Mouse (Mus musculus) midbrain, postnatal 0 days (tissue): ENCODE data around the gene Fbxl17. TPM values are rescaled to one million over a fixed set of nuclear protein-coding genes. Genes with fewer than 3 reads are reported as not detected.

ENCODE experiments used
- ATAC-seq: fragments of 200-750 bp; cut with Nextera tagmentation; 2 replicates; pipeline ENCODE4 v1.8.0; 2017; ENCODE audit warnings: moderate number of reproducible peaks, mild to moderate bottlenecking, moderate TSS enrichment, moderate library complexity; ENCODE audit not compliant: low FRiP score
- DNase-seq: peaks from one replicate; pipeline ENCODE4 v3.0.0-alpha.2; 2015; ENCODE audit warnings: low spot score
- H3K27ac ChIP-seq: fragments of 300-500 bp; sonication (generic); 2 replicates; pipeline ENCODE4 v1.5.1; 2014; ENCODE audit warnings: low read depth, mild to moderate bottlenecking, low read length, mixed read lengths
- H3K27me3 ChIP-seq: fragments of 300-500 bp; sonication (generic); 2 replicates; pipeline ENCODE4 v1.6.1; 2014; ENCODE audit warnings: low read length, control low read depth, mixed read lengths; ENCODE audit not compliant: insufficient read depth
- H3K36me3 ChIP-seq: fragments of 300-500 bp; sonication (generic); 2 replicates; pipeline ENCODE4 v1.6.1; 2014; ENCODE audit warnings: low read length, control low read depth, mixed read lengths; ENCODE audit not compliant: insufficient read depth
- H3K4me1 ChIP-seq: fragments of 300-500 bp; sonication (generic); 2 replicates; pipeline ENCODE4 v1.6.1; 2014; ENCODE audit warnings: mild to moderate bottlenecking, control low read depth, antibody characterized with exemption, low read length, mixed read lengths; ENCODE audit not compliant: insufficient read depth
- H3K4me2 ChIP-seq: fragments of 300-500 bp; sonication (generic); 2 replicates; pipeline ENCODE4 v1.6.1; 2014; ENCODE audit warnings: low read depth, mild to moderate bottlenecking, low read length, mixed read lengths; ENCODE audit not compliant: poor library complexity, severe bottlenecking
- H3K4me3 ChIP-seq: fragments of 300-500 bp; sonication (generic); 2 replicates; pipeline ENCODE4 v1.5.1; 2014; ENCODE audit warnings: low read depth, mild to moderate bottlenecking, low read length, moderate library complexity
- H3K9ac ChIP-seq: fragments of 300-500 bp; sonication (generic); replicated peaks from 2 replicates; pipeline ENCODE4 v1.6.1; 2014; ENCODE audit warnings: mild to moderate bottlenecking, low read length, moderate library complexity, mixed read lengths; ENCODE audit not compliant: poor library complexity, severe bottlenecking
- H3K9me3 ChIP-seq: fragments of 300-500 bp; sonication (generic); 2 replicates; pipeline ENCODE4 v1.6.1; 2016; ENCODE audit warnings: low read length, control low read depth
- CTCF ChIP-seq: IDR thresholded peaks from 2 replicates; pipeline ENCODE4 v1.5.1; 2016; ENCODE audit warnings: antibody characterized with exemption, mild to moderate bottlenecking
- WGBS: fragments of 180-500 bp; shearing (Covaris S2); extraction: QIAGEN DNeasy Blood & Tissue Kit; methylation state at CpG from one replicate; pipeline ENCODE4 v1.1.7; 2014; 5-methylcytosine and 5-hydroxymethylcytosine counted together
- polyA plus RNA-seq: library from polyadenylated mRNA; unstranded; fragments of >200 nt; fragmentation: Nextera tagmentation; extraction: Ambion mirVana; gene quantifications from 2 replicates; pipeline ENCODE4 v1.2.1, GENCODE M21; 2015
- total RNA-seq: library from RNA; depleted of rRNA; stranded (reverse); fragments of >200 nt; gene quantifications from 2 replicates; pipeline ENCODE4 v1.2.3, GENCODE M21; 2014

Fbxl17 gene
- total and polyA plus RNA-seq, 2 experiments from 2014 or later = 16.6 to 39.2 TPM

DNA sequence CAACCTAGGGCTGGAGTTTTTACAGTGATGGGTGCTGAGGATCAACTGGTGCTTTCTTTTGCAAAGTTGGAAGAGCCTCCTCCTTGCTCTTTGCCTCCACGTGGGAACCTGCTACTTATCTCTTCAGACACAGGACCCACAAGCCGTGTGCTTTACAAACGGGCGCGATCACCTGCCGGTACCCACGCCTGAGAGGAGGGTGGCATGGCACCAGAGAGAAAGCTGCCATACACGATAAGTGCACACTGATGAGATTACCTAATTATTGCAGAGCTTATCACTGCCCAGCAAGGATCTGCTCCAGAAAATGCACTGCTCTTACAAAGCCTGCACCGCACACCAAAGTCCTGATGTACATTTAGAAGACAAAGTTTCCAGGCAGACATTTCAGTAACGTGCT, 187.5 kb downstream of the Fbxl17 start:
- WGBS = 80% methylated on average over 10 of the region's 10 CpGs
- TF ChIP-seq CTCF = no peak
- no peaks in the 10 kb centered on the region for H3K4me1 ChIP-seq
- H3K27me3 ChIP-seq = no peaks in the 10 kb centered on the region
- H3K27ac ChIP-seq = no peak overlapping the region
- H3K36me3 ChIP-seq = no peaks in the 10 kb centered on the region
- H3K9ac ChIP-seq = no peak overlapping the region
- no peak for DNase-seq
- H3K4me2 ChIP-seq = no peak overlapping the region
- no peak overlapping the region for H3K4me3 ChIP-seq
- H3K9me3 ChIP-seq = no peaks in the 10 kb centered on the region
- no peak for ATAC-seq

DNA sequence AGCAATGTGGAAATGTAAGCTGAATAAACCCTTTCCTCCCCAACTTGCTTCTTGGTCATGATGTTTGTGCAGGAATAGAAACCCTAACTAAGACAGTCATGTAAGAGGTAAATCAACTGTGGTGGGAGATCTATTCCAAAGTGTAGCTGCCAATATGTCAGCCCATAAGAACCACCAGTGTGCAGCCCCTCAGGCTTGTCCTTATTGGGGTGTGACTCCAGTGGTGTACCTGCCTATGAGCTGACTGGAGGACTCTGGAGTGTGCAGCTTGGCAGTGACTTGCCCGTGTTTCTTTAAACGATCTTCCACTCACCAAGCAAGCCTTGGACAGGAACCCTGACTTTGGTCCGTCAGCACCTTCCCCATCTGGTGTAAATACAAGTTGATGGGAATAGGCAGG, 188.2 kb downstream of the Fbxl17 start:
- TF ChIP-seq CTCF = no peak
- ATAC-seq (no peak), DNase-seq (no peak)
- no peak overlapping the region for H3K4me2 ChIP-seq
- no peak overlapping the region for H3K4me3 ChIP-seq
- no peaks in the 10 kb centered on the region for H3K27me3 ChIP-seq
- H3K36me3 ChIP-seq = no peaks in the 10 kb centered on the region
- no peak overlapping the region for H3K27ac ChIP-seq
- no peaks in the 10 kb centered on the region for H3K4me1 ChIP-seq
- WGBS = 92% methylated on average over 3 of the region's 3 CpGs
- H3K9me3 ChIP-seq = no peaks in the 10 kb centered on the region
- no peak overlapping the region for H3K9ac ChIP-seq

DNA sequence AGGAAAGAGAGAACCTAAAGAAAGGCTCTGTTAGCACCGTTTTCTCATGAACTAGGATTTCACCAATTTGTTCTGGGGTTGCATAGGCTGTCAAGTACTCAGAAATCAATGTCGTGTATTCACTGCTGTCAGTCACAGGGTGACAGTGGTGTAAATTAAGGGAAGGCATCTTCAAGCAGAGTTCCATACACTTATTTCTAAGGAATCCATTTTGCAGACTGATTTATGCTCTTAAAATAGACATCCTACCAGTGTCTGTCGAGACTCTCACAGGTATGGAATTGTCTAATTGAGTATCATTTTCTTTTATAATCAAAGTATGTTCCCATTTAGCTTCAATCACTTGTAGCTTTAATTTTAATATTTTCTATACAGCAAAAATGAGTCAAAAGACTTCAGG, 189.8 kb downstream of the Fbxl17 start:
- WGBS = 54% methylated on average over 3 of the region's 3 CpGs
- H3K9ac ChIP-seq = no peak overlapping the region
- DNase-seq = no peak

DNA sequence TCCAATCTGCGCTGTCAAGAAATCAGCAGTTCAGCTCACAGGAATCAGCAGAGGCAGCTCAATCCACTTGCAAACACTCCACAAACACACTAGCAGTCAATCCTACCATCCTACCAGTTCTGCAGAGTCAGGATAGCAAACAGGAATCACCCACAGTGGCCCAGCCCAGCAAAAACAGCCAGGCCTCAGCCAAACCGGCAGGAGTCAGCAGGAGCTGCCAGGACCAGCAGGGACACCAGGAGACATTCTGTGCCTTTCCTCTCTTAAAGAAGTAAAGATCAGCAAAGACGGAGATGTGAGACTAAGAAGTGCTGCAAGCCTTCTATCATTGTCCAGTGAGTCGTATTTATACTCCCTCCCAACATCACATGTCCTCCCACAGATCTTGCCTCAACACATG, 196.0 kb downstream of the Fbxl17 start:
- no peak for TF ChIP-seq CTCF
- Histone ChIP-seq H3K4me3 (no peak overlapping the region), H3K27ac (no peak overlapping the region), H3K9ac (no peak overlapping the region), H3K36me3 (no peaks in the 10 kb centered on the region), H3K4me1 (no peaks in the 10 kb centered on the region), H3K4me2 (no peak overlapping the region), H3K9me3 (no peaks in the 10 kb centered on the region), H3K27me3 (no peaks in the 10 kb centered on the region)
- no peak for ATAC-seq
- 42% methylated on average over 4 of the region's 4 CpGs for WGBS
- DNase-seq = peak; percentile 7

More for the DNA sequence above, 189.8 kb downstream of the Fbxl17 start:
- no peaks in the 10 kb centered on the region for H3K4me1 ChIP-seq
- no peak for ATAC-seq
- no peak overlapping the region for H3K27ac ChIP-seq
- H3K36me3 ChIP-seq = no peaks in the 10 kb centered on the region
- no peaks in the 10 kb centered on the region for H3K9me3 ChIP-seq
- no peak overlapping the region for H3K4me3 ChIP-seq
- no peaks in the 10 kb centered on the region for H3K27me3 ChIP-seq
- no peak overlapping the region for H3K4me2 ChIP-seq
- TF ChIP-seq CTCF = no peak

DNA sequence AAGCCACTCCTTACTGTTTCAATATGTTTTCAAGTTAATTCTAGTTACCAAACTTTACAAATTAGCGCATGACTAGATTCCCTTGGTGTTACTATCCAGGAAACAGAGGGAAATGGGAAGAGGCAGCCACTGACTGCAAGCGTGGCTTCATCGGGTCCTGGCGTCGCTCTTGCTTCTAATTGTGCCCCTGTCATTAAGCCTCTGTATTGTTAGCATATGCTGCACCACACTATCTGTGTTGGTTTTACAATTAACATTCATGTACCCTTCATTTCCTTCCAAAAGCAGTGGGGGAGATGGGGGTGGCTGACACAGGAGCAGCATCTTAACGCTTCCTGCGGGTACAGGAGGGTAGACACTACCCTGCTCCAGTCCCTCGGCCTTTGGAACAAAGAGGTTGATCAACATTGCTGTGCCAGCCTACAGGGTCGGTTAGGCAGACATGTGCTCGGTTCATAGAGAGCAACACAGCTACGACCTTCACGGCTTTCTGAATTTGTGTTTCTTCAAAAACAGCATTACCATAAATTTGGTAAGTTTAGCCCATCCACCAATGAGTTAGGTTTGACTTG, 197.9 kb downstream of the Fbxl17 start:
- Histone ChIP-seq H3K4me1 (no peaks in the 10 kb centered on the region), H3K27me3 (no peaks in the 10 kb centered on the region), H3K36me3 (no peaks in the 10 kb centered on the region), H3K27ac (no peak overlapping the region), H3K4me2 (no peak overlapping the region), H3K9me3 (no peaks in the 10 kb centered on the region), H3K9ac (no peak overlapping the region), H3K4me3 (no peak overlapping the region)
- ATAC-seq (no peak), DNase-seq (no peak)
- WGBS = 50% methylated on average over 12 of the region's 12 CpGs
- TF ChIP-seq CTCF = no peak

DNA sequence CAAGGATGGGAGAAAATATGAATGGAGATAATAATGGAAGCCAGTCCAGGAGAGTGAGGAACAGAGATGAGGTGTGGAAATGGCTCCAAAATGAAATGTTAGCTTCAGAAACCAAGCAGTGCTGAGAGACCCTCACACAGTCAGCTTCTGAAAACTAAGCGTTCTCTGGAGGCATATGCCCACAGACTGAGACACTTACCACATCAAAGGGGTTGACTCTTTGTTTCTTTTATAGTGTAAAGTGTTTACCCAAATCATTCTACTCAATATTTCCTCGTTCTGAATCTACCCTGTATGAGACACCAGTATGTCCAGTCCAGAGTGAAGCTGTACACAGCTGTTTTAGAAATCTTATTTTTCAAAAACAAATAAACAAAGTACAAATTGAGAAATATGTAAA, 204.3 kb downstream of the Fbxl17 start:
- Histone ChIP-seq H3K4me1 (no peaks in the 10 kb centered on the region), H3K36me3 (no peaks in the 10 kb centered on the region), H3K27me3 (no peaks in the 10 kb centered on the region), H3K4me3 (no peak overlapping the region), H3K27ac (no peak overlapping the region), H3K9ac (no peak overlapping the region), H3K9me3 (no peaks in the 10 kb centered on the region), H3K4me2 (no peak overlapping the region)
- ATAC-seq (no peak), DNase-seq (no peak)
- TF ChIP-seq CTCF = no peak
- WGBS = 43% methylated on average over 2 of the region's 2 CpGs
